Mouse (Mus musculus) thymus, adult 18-20 months (tissue): ENCODE data around the gene Mas1.
A peak's percentile ranks its signal among the peaks of the same experiment; 100 is the strongest.

ENCODE experiments used
- DNase-seq, 2 experiments: peaks; one replicate each; pipeline ENCODE4 v3.0.0; 2022; ENCODE audit warnings: mixed read lengths in 2 of 2

Mas1 gene

GRCm38 (mm10) chr17:12872275-12873028, 4.5 kb upstream of the Mas1 start:
- DNase-seq: peak in 1 of 2 experiments; percentile 18

GRCm38 (mm10) chr17:12868640-12869039, 697 bp upstream of the Mas1 start:
- no peak for DNase-seq

GRCm38 (mm10) chr17:12866853-12867252, 1.1 kb downstream of the Mas1 start:
- DNase-seq: no peak

GRCm38 (mm10) chr17:12865407-12865806, 2.5 kb downstream of the Mas1 start:
- no peak for DNase-seq

- no peak for DNase-seq
These were observed 3.8 kb downstream of the Mas1 start for GRCm38 (mm10) chr17:12864111-12864510.

GRCm38 (mm10) chr17:12859006-12859520, 8.9 kb downstream of the Mas1 start:
- no peak for DNase-seq

GRCm38 (mm10) chr17:12858072-12858471, 9.9 kb downstream of the Mas1 start:
- DNase-seq: no peak

- DNase-seq: no peak
These were observed 10.5 kb downstream of the Mas1 start for GRCm38 (mm10) chr17:12857395-12857794.

GRCm38 (mm10) chr17:12854386-12854785, 13.6 kb downstream of the Mas1 start:
- DNase-seq: no peak

- DNase-seq: no peak
These were observed 14.1 kb downstream of the Mas1 start for GRCm38 (mm10) chr17:12853821-12854220.

GRCm38 (mm10) chr17:12851689-12852088, 16.3 kb downstream of the Mas1 start:
- DNase-seq: no peak

GRCm38 (mm10) chr17:12849778-12850382, 18.1 kb downstream of the Mas1 start:
- no peak for DNase-seq

GRCm38 (mm10) chr17:12847736-12848135, 20.2 kb downstream of the Mas1 start:
- no peak for DNase-seq

- DNase-seq: no peak
These were observed 21.5 kb downstream of the Mas1 start for GRCm38 (mm10) chr17:12846474-12846873.

- no peak for DNase-seq
These were observed 22.1 kb downstream of the Mas1 start for GRCm38 (mm10) chr17:12845862-12846261.

- no peak for DNase-seq
These were observed 23.4 kb downstream of the Mas1 start for GRCm38 (mm10) chr17:12844540-12844939.

GRCm38 (mm10) chr17:12843826-12844225, 24.1 kb downstream of the Mas1 start:
- DNase-seq: no peak

GRCm38 (mm10) chr17:12839475-12840267, 28.3 kb downstream of the Mas1 start:
- no peak for DNase-seq

GRCm38 (mm10) chr17:12835738-12836137, 32.2 kb downstream of the Mas1 start:
- DNase-seq: no peak

- no peak for DNase-seq
These were observed 33.1 kb downstream of the Mas1 start for GRCm38 (mm10) chr17:12834826-12835225.

GRCm38 (mm10) chr17:12834317-12834716, 33.6 kb downstream of the Mas1 start:
- no peak for DNase-seq

- DNase-seq: no peak
These were observed 35.3 kb downstream of the Mas1 start for GRCm38 (mm10) chr17:12832657-12833056.

- DNase-seq: no peak
These were observed 35.7 kb downstream of the Mas1 start for GRCm38 (mm10) chr17:12832231-12832630.
